Mouse (Mus musculus) kidney, postnatal 25 days (tissue): ENCODE measurements at regions not wholly inside any gene's neighbourhood (a gene's known extent, or its start where the extent isn't known, plus 50 kb on each side); places are given as distances from the start of the nearest gene placed in this dataset.

Source experiments
- DNase-seq, 2 experiments: peaks; one replicate each; pipeline ENCODE4 v3.0.0; 2021; ENCODE audit warnings: mixed read lengths in 2 of 2

DNA sequence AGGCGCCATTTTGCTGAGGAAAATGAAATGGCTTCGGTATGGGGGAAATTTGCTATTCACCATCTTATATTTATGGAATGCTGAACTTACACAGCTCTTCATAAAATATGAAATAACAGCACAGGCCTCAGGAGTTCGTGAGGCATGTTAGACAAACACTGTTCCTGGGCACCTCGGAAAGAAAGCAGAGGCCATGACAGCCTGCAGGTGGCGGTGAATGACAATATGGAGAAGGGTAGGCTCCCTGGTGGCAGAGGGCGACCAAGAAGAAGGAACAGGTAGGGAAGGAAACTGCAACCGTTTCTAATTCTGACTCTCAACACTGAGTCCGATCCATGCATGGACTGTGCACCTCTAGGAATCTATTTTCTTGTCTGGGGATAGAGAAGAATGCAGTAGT is 553.6 kb upstream of the Tmpo start:
- no peak for DNase-seq

DNA sequence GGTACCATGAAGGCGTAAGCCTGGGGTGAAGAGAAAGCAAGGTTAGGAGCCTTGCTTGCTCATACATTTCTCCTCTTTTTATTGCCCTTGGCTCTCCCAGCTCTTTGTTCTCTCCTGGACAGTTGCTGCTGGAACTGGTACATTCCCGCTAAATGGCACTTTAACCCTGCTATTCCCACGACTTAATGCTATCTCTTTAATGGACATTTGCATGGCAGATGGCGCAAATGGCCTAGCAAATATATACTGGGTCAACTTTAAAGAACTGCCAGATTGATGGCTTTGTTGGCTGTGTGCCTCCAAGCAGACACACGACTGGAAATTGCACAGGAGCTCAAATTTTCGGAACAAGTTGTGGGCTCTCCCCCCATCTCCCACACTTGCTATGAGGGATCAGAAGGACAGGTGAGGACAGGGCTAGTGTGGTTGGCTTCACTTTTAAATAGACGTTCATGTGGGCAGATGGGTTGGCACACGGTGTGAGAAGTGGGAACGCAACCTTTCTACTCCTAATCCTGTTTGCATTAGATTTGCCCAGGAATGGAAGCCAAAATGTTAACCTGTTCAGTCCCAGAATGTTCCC is 551.0 kb upstream of the Tmpo start:
- no peak for DNase-seq

- DNase-seq, result no peak
Measured at GRCm38 (mm10) chr10:91730062-91730461, 548.9 kb upstream of the Tmpo start.

- DNase-seq, result no peak
Measured at GRCm38 (mm10) chr10:91719561-91720371, 538.7 kb upstream of the Tmpo start.

GRCm38 (mm10) chr10:91716604-91717003 is 535.5 kb upstream of the Tmpo start:
- DNase-seq, result no peak

GRCm38 (mm10) chr10:91714648-91715047 is 533.5 kb upstream of the Tmpo start:
- DNase-seq, result peak in 1 of 2 experiments; percentile 2

GRCm38 (mm10) chr10:91713529-91713928 is 532.4 kb upstream of the Tmpo start:
- DNase-seq, result no peak

DNA sequence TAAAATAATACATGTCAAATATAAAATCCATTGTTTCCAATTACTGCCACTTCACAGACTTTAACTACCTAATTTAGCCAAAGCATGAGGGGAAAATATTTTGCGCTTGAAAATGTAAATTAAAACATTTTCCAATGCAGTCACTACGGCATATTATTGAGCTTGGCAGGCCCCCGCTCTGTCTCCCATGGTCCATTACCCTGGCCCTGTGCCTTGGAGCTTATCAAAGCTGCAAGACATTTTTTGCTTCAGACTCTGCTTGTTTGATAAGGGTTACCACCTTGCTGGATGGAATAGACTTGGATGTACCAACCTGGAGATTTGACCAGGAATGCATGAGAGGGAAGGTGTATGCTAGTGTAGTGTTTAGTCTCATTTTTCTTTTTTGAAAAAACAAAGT is 525.7 kb upstream of the Tmpo start:
- no peak for DNase-seq

GRCm38 (mm10) chr10:91704751-91705150 is 523.6 kb upstream of the Tmpo start:
- DNase-seq, result no peak

- DNase-seq, result no peak
Measured at GRCm38 (mm10) chr10:91701822-91702221, 520.7 kb upstream of the Tmpo start.

DNA sequence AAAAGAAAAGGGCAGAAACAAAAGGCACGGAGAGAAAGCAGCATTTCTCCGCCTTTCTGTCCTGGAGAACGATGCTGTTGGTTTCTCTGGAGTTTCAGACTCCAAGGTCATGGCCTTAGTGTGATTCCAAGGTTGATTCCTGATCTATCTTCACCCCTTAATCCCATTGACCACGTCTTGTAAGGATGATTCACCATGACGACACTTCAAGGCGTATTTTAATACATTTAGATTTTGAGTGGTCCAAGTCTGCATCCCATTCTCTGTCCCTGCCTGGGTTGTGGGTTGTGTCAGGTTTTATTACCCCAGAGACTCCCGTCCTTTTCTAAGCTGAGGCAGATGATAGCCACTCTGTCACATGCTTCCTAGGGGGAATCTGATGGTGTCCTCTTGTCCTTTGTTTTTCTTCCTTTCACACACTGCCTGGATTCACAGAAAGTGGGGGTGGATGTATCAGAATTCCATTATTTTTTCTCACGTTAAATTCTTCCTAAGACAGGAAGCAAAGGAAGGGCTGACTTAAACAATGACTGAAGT is 505.0 kb upstream of the Tmpo start:
- no peak for DNase-seq

GRCm38 (mm10) chr10:91685164-91686027 is 504.3 kb upstream of the Tmpo start:
- DNase-seq, result peak in 1 of 2 experiments; percentile 2

- DNase-seq, result no peak
Measured at GRCm38 (mm10) chr10:91679641-91680040, 498.5 kb upstream of the Tmpo start.

DNA sequence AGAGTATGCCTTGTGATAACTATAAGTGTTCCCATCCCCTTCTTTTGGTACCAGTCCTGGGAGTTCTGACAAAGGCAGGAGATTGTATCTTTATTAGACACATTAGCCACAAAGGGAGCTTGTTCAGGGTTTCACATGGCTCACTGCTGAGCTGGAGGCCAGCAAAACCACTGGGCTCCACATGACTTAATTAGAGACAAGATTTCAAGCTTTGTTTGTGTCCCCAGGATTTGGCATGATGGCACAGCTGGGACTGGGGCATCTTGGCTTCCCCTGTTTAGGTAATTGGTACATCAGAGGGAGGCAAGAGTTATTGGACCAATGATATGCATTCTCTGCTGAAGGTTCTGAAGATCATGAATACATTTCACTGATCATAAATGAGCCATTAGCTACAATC is 456.8 kb upstream of the Tmpo start:
- no peak for DNase-seq

DNA sequence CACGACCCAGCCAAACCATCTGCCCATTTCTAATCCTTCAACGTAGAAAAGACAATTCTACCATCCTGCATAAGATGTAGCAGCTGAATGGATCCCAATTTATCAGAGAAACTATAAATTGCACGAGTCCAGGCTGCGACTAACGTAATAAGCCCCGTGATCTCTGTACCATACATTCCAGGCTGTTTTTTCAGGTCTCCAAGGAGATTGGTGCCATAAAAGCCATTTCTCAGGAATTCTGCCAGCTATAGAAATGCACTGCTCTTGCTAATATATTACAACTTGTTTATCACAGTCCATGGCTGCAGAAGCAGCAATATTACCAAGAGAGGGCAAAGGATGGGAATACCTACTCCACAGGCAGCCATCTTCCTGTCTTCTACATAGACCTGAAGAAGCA is 447.6 kb upstream of the Tmpo start:
- DNase-seq, result no peak

DNA sequence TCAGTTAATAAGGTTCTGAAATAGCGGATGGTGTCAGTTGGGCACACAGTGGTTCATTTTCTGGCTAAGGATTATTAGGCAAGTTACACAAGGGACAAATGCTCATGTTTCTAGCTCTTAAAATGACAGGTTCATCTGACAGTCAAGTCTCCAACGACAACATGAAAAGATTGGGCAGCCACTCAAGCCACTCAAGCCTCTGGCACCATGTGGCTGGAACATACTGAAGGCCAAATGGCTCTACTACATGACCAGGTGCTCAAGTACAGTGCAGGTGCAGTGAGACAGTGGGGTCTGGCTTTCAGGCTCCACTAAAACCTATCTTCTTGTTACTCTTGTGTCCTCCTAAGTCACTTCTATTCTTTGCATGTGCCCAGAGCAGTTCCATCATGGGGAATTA is 441.2 kb upstream of the Tmpo start:
- DNase-seq, result no peak

DNA sequence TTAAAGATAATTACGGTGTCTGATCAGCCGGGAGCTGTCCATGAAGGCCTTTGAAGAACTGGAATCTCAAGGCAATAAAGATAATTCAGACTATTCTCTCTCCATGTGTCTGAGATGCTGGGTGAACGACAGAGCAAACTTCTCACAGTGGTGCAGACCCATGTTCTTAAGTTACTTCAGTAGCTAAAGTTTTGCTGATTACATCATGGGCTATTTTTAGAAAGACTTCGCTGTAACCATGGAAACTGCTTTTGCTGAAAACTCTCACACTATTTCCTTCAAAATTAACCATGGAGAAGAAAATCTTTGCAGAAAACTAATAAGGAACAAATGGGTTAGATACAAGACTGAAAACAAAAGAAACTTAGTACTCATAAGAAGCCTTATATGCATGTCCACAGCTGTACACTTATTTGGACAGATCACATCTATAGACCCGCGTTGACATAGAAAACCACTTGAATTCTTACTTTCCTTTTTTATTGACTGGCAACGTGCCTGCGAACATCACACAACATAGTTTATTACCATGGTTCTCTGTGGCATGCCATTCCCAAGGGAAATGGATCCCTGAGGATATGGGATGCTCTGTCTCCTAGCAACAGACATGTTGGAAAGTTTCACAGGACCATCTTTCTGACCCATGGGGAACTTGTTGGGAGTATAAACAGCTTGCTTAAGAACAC is 432.8 kb upstream of the Tmpo start:
- DNase-seq, result no peak

DNA sequence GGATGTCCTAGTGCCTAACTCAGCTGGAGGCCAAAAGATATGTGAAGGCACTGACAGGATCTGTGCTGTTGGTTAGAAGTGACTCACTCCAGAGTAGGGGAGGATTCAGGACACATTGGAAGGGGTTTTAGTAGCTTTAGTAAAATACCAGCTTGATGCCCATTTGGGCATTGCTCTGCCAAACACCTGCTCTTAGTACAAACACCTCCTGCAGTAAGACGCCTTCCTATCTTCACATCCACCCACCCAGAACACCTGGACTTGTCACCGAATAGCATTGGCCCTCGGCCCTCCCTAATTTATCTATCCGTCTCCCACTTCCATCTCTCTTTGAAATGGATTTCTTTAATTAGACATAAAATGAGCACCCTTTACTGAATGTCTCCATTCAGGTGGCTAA is 430.9 kb upstream of the Tmpo start:
- DNase-seq, result no peak

DNA sequence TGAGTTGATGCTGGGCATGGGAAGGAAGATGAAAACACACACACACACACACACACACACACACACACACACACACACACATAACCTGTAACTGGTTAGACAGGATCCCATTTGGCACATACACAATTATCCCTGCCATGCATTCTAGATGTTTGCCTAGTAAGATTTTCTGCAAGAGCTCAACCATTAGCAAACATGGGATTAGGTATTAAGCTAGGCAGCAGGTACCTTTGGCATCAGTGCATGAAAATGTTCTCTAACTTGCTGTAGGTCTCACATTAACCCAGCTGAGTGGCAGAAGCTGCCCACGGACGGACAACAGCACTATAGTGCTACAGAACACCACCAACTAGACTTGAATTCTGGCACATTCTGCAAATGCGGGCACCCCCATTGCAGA is 413.8 kb upstream of the Tmpo start:
- peak; percentile 38 to 63 for DNase-seq

DNA sequence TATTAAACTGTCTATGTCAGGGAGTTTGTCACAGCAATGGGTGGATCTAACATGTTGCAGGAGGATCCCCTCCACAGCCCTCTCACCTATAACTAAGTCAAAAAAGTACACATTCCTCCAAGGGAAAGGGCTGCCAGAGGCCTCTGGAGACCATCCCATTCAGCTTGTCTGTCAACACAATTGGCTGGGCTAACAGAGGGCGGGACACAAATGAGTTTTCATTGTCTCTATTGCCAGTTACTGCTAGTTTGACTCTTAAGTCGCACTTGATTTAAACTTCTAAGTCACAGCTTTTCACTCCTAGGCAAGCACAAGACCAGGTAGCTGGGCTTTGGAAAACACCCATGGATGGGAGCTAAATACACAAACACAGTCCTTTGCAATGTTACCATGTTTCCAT is 412.3 kb upstream of the Tmpo start:
- no peak for DNase-seq

DNA sequence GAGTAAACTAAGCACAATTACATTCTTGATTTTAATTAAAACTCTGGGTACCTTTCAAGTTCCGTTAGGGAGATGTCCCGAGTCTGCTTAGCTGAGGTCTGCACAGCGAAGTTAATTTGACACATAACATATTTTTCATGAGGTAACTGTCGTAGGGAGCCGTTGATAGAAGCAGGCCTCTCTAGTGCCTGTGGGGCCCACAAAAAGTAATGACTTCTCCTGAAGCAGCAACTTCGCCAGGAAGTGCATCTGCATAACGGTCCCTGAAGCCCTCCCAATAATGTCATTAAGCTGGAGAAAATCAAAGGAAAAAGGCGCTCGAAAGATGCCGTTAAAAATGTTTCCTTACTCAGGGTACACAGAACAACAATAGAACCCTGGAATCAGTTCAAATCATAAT is 410.7 kb upstream of the Tmpo start:
- no peak for DNase-seq

DNA sequence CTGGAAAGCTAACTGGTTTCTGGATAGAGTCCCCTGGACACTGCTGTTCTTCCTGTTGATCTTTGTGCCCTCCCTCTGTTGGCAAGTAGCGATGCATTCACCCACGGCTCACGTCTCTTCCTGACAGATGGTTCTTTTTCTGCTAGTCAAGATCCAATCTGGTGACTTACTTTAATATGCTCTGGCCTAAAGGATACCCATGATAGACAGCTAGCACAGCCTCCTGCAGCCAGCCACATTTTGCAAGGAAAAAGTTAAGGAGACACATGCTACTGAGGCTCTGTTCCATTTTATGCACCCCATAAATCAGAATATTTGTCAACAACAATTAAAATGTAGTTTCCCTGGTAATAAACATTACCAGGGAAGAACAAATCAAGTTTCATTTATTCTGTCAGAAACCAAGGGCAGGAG is 410.3 kb upstream of the Tmpo start:
- DNase-seq, result no peak

GRCm38 (mm10) chr10:91583204-91583603 is 402.1 kb upstream of the Tmpo start:
- DNase-seq, result no peak
